Mouse (Mus musculus): ENCODE results near the gene Arhgap5.

Arhgap5 gene

GRCm38 (mm10) chr12:52503456-52504320 is at the start of gene Arhgap5:
TSS of gene Arhgap5 (plus strand) at chr12:52503972.
- DNase-seq (ENCODE audit: low spot score) = peak; percentile 66

DNA sequence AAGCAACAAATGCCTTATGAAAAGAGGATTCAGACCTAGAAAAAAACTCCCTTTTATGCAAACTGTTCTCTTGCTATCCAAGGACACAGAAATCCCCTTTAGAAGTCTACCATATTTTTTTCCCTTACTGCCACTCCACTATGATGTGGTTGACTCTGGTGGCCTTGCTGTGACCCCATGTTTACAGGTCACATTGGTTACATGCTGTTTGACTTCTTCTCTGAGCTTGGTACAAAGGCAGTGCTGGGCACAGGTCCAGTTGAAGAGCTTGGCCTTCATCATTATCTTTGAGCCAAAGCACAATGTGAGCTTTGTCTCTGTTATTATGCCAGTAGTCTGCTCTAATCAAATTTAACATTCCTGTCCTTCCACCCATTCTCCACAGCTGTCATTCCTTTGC is 39.2 kb upstream of the Arhgap5 start:
- no peak for DNase-seq (ENCODE audit: low spot score)

DNA sequence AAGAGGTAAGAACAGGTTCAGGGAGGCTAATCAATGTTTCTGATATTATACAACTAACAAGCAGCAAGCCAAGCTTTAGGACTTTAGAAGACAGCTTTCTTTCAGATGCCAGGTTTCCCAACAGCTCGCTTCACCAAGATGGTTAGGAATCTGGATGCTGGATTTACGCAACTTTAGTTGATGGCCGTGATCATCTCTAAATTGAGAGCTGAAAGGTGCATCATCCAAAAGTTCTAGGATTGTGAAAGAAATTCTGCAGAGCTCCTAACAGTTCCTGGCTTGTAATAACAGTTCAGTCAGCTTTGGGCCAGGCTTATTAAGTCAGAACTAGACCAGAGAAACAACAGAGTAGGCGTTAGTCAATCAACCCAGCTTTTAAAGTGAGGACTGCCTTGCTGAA is 32.2 kb upstream of the Arhgap5 start:
- DNase-seq (ENCODE audit: low spot score) = no peak

GRCm38 (mm10) chr12:52473988-52474968 is 29.5 kb upstream of the Arhgap5 start:
- DNase-seq (ENCODE audit: low spot score) = no peak

DNA sequence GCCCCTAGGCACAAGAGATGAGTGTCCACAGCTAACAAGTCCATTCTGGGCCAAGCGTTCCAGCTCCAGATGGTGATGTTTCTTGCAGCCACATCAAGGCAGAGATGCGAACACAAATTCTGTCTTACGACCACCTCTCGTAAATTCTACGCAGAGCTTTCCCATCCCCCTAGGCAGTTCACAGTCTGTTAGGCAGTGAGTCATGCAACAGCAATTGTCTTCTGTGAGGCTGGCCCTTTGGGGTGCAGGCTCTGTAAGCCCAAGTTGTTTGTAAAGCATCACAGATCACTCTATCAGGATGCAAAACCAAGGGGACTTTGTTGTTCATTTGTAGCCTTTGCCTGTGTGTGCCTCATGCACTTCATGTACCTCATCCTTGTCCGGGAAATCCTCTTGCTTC is 27.7 kb upstream of the Arhgap5 start:
- no peak for DNase-seq (ENCODE audit: low spot score)

GRCm38 (mm10) chr12:52478611-52479010 is 25.2 kb upstream of the Arhgap5 start:
- DNase-seq (ENCODE audit: low spot score) = no peak

DNA sequence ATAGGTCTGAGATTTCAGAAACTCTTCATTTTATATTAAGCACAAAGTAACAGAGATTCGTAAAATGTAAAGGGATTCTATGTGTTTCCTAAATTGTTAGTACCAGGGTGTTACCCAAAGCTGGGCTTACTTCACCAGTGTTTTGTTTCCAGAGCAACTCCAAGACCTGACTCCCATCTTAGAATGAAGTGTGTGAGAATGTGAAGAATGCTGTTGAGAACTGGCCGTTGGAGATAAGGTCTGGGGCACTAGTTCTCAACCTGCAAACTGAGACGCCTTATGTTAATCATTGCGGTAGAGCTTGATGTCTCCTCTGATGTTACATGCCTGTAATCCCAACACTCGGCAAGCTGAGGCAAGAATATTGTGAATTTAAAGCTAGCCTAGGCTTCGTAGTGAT is 24.4 kb upstream of the Arhgap5 start:
- DNase-seq (ENCODE audit: low spot score) = no peak

DNA sequence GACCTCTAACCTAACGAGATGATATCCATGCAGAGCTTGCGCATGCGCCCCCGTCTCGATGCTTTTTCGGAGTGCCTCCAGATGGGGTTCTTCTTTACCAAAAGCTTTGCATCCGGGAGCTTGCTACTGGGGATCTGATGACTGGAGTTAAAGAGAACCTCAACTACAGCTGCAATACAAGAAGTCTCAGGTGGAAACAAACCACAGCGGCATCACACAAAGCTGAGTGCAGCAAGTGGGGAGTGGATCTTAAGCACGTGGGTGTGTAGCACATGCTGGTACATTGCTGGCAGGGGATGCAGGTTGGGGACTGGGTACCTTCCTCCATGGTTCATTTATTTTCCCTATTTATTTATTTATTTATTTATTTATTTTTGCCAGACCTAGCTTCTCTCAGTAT is 22.9 kb upstream of the Arhgap5 start:
- no peak for DNase-seq (ENCODE audit: low spot score)

DNA sequence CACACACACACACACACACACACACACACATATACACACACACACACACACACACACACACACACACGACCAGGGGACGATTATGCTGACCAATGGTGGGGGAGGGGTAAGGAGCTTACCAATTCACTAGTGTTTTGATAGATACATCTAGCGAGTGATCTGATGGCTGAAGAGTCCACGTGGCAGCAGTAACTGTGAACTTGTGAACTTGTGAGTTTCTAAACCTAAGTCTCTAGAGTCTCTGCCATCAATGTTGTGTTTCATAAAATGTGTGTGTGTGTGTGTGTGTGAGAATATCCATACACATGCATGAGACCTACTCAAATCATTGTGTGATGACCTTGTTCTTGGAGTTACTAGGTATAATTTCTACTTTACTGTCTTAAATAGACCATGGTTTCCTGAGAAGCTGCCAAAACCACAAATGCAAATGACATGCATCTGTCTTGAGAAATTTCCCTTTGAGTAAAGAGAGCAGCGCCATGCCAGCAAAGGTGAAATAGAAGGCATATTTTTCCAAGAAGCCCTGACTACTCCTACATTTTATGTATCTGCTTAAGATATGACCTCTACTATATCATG is 21.7 kb upstream of the Arhgap5 start:
- no peak for DNase-seq (ENCODE audit: low spot score)

DNA sequence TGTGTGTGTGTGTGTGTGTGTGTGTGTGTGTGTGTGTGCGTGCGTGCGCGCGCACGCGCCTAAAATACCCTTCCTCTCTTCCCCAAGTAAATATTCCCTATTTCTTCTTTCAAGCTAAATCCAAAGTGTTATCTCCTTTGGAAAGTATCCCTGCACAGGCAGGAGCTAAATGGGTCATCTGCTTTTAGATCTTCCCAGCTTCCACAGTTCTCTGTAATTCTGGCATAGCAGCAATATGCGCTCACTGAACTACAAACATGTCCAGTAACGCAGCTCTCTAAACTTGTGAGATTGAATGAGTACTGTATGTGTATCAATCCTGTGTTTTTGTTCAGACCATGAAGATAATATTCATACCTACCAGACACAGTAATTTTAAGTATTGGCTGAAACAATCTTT is 20.6 kb upstream of the Arhgap5 start:
- no peak for DNase-seq (ENCODE audit: low spot score)

DNA sequence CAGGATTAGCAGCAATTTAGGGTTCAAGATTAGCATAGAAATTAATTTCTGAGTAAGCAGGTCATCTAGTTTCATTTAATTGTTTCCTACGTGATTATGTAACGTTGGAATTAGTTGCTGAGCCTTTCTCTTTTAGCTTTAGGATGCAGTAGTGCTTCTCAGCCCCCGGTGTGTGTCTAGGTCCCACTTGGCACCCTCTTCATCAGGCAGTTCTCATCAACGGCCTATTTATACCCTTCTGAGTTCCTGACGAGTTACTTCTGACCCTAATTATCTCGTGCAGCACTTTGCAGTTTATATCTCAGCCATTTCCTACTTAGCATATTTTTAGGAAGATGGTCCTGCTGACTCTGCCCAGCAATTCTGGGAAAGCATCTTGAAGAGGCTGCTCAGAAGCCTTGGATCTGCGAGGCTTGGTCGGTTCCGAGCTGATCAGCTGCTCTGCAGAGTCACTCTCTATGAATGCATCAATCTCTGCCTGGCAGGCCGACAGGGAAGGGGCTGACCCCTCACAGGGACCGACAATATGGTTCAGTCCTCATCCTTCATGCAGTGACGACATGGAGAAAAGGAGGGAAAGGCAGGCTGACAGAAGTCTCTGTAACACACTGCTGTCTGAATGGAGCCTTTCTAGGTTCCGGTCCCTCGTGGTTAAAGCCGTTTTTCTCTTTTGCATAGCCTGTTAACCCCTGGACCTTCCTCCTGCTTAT is 15.4 kb upstream of the Arhgap5 start:
- DNase-seq (ENCODE audit: low spot score) = no peak

- DNase-seq (ENCODE audit: low spot score) = no peak
Measured at GRCm38 (mm10) chr12:52493281-52493681, 10.5 kb upstream of the Arhgap5 start.

DNA sequence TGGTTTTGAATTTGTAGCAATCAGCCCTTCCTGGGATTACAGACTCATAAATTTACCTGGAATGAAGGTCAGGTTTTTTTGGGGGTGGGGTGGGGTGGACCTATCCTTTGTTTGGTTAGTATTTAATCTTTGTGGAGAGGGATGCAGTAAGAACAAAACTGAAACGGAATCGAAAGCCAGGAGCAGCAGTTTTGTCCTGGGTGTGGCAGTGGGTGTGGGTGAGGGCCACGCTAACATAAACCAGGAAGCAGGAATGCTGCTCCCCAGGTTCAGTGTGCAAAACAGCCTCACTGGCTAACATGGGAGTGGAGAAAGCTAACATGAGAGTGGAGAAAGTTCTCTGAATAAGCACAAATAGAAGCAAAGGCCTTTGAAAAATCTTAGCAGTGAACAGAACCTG is 6.6 kb upstream of the Arhgap5 start:
- DNase-seq (ENCODE audit: low spot score) = no peak

DNA sequence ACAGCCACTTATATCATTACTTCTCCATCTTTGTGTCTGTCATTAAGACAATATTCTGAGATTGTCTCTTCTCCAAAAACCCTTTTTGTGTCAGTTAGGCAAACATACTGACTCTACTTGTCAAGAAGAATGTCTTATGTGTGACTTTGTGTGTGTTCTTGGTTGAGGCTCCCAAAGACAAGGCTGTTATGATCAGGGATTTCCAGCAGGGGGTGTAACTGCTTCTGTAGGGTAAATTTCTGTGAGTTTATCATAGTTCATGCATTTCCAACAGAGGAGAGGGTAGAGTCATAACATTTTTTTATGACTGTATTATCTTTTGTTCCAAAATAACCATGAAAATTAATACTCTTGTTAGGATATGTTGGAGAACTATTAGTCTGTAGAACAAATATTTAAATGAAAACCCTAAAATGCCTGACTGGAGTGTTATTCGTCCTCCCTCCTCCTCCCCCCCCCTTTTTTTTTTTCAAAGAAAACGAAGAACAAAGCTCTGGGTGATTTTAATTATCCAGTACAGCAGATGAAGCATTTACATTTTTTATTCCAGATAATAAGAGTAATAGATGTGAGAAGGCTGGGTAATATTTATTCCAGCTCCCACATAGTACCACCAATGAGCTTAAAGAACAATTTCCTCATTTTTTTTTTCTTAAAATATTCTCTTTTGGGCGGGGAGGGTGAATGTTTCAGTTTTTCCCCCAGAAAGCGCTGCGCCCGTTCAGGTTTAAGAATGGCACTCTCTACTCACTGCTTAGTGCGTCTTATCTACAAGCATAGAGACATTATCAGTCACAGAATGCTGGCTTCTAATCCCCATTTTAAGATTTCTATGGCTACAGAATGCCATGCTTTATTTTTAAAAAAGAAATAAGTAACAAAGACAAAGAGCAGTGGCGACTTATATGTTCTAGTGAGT is 2.6 kb upstream of the Arhgap5 start:
- DNase-seq (ENCODE audit: low spot score) = peak; percentile 48

GRCm38 (mm10) chr12:52502161-52502560 is 1.6 kb upstream of the Arhgap5 start:
- no peak for DNase-seq (ENCODE audit: low spot score)

- no peak for DNase-seq (ENCODE audit: low spot score)
Measured at GRCm38 (mm10) chr12:52503131-52503455, 679 bp upstream of the Arhgap5 start.

DNA sequence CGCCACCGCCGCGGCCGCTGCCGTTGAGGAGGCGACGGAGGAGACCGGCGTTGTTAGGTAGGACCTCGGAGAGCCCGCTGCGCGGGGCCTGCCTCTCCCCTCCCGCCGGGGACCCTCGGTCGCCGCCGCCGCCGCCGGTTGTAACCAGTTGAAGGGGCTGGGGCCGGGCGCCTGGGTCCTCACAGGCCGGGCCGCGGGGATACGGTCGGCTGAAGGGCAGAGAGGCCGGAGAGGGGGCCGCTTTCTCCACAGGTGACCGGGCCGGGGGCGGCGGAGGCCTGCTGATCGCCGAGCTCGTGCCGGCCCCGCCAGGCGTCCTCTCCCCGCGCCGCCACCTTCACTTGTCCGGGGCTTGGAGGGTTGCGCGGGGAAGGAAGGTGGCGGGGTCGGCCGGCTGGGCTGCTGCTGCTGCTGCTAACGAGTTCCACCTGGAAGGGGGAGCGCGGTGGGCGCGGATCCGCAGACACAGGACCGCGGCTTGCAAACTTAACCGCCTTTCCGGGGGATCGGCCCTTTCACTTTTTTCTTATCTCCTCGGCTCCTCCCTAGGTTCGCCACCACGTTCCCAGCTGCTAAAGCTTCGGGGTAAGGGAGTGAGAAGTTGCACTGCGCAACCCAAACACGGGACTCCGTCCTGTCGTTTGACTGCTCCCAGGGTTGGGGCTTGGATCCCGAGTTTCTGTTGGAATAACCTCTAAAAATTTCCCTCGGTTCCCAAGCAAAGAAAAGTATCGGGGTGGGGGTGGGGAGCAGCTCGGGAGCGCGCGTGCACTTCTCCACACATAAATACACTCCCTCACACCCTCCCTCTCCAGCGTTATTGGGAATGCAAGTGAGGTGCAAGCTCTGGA is 784 bp downstream of the Arhgap5 start:
- peak; percentile 56 for DNase-seq (ENCODE audit: low spot score)

DNA sequence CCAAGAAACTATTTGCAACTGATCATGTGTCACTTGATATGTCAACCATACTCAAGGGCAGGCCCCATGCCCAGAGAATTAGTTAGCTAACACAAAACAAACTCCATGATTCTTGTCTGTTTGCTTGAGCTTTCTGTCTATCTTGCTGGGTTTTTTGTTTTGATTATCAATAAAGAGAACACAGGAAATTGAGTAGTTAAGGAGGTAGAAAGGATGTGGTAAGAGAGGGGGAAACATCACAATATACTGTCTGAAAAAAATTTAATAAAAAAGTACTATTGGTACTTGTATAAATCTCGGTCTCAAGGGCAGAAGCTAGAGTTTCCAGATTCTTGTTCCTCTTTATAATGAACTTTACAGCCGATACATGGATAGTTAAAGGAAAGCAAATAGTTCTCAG is 20.9 kb downstream of the Arhgap5 start:
- DNase-seq (ENCODE audit: low spot score) = no peak

DNA sequence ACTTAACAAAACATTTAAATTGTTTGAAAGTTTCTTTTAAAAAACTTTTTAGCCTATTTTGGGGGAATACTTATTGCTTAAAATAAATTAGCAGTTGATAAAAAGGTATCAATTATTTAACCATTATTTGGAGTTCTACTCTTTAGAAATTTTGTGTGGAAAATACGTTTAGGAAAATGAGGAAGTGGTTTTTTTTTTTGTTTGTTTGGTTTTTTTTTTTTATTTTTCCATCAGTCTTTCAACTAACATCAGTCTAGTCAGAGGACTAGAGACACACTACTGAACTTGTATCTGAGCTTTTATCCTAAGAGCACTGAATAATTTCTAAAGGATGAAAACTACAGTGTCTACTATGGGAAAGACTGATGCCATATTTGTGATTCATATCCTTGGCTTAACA is 21.7 kb downstream of the Arhgap5 start:
- DNase-seq (ENCODE audit: low spot score) = no peak

GRCm38 (mm10) chr12:52529740-52530139 is 26.0 kb downstream of the Arhgap5 start:
- no peak for DNase-seq (ENCODE audit: low spot score)

Data from c-Kit-positive CD71-positive TER-119-positive erythroid progenitor cells, embryonic 14.5 days (primary cell).